Mouse (Mus musculus) midbrain, embryonic 16.5 days (tissue): ENCODE measurements around the gene Rp9. TPM values are rescaled to one million over a fixed set of nuclear protein-coding genes. Genes with fewer than 3 reads are reported as not detected.
A peak's percentile ranks its signal among the peaks of the same experiment; 100 is the strongest.

Source experiments
- ATAC-seq: fragments of 200-750 bp; cut with Nextera tagmentation; 2 replicates; pipeline ENCODE4 v1.8.0; 2017; ENCODE audit warnings: moderate TSS enrichment
- H3K27ac ChIP-seq: fragments of 300-500 bp; sonication (generic); 2 replicates; pipeline ENCODE4 v1.5.1; 2014; ENCODE audit warnings: mild to moderate bottlenecking, low read length, mixed read lengths
- H3K27me3 ChIP-seq: fragments of 300-500 bp; sonication (generic); 2 replicates; pipeline ENCODE4 v1.6.1; 2014; ENCODE audit warnings: low read depth, low read length, mixed read lengths; ENCODE audit not compliant: control insufficient read depth, insufficient read depth
- H3K36me3 ChIP-seq: fragments of 300-500 bp; sonication (generic); 2 replicates; pipeline ENCODE4 v1.6.1; 2014; ENCODE audit warnings: mild to moderate bottlenecking, low read length, moderate library complexity, mixed read lengths; ENCODE audit not compliant: control insufficient read depth, insufficient read depth
- H3K4me1 ChIP-seq: fragments of 300-500 bp; sonication (generic); 2 replicates; pipeline ENCODE4 v1.6.1; 2014; ENCODE audit warnings: mild to moderate bottlenecking, low read length, mixed read lengths; ENCODE audit not compliant: control insufficient read depth, insufficient read depth
- H3K4me2 ChIP-seq: fragments of 300-500 bp; sonication (generic); 2 replicates; pipeline ENCODE4 v1.6.1; 2014; ENCODE audit warnings: mild to moderate bottlenecking, low read length, mixed read lengths
- H3K4me3 ChIP-seq: fragments of 300-500 bp; sonication (generic); 2 replicates; pipeline ENCODE4 v1.5.1; 2014; ENCODE audit warnings: low read depth, mild to moderate bottlenecking, low read length, moderate library complexity, mixed read lengths
- H3K9ac ChIP-seq: fragments of 300-500 bp; sonication (generic); 2 replicates; pipeline ENCODE4 v1.6.1; 2014; ENCODE audit warnings: low read depth, low read length, mixed read lengths
- H3K9me3 ChIP-seq: fragments of 300-500 bp; sonication (generic); replicated peaks from 2 replicates; pipeline ENCODE4 v1.6.1; 2014; ENCODE audit warnings: mild to moderate bottlenecking, low read length, mixed read lengths; ENCODE audit not compliant: control insufficient read depth, poor library complexity, severe bottlenecking
- WGBS: fragments of 180-500 bp; shearing (Covaris S2); extraction: QIAGEN DNeasy Blood & Tissue Kit; methylation state at CpG from one replicate; pipeline ENCODE4 v1.1.7; 2014; 5-methylcytosine and 5-hydroxymethylcytosine counted together
- polyA plus RNA-seq: library from polyadenylated mRNA; unstranded; fragments of >200 nt; fragmentation: Nextera tagmentation; extraction: Ambion mirVana; gene quantifications from 2 replicates; pipeline ENCODE4 v1.2.1, GENCODE M21; 2015

The Rp9 gene
- polyA plus RNA-seq, 1 experiment from 2014 or later, result 66.0 TPM

DNA sequence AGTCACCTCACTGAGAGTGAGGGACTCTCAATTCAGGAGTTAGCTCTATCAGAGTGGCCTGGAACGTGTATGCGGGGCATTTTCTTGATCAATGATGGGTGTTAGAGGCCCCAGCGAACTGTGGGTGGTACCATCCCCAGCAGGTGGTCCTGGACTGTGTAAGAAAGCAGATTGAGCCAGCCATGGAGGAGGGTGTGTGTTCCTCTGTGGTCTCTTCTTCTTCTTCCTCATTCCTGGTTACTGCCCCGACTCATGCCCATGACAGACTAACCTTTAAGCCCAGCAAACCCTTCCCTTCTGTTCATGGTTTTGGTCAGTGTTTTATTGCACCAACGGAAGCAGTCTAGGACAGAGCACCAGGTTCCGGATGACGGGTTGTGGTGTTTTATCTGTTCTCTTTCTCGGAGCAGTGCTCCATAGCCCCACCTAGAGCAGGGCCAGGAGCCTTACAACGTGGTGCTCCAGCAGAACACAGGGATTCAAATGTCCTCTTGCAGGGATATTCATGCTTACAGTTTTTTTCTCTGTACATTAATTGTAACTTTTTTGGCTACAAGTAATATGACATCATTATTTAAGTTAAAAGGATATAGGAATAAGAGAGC, 24.8 kb upstream of the Rp9 start:
- 82% methylated on average over 9 of the region's 9 CpGs for whole genome bisulfite sequencing
- no peaks in the 10 kb centered on the region for H3K27me3 ChIP-seq
- no peak for ATAC-seq
- no peak overlapping the region for H3K27ac ChIP-seq
- no peak overlapping the region for H3K4me3 ChIP-seq
- H3K9ac ChIP-seq, result no peak overlapping the region
- no peaks in the 10 kb centered on the region for H3K9me3 ChIP-seq
- H3K4me1 ChIP-seq, result no peaks in the 10 kb centered on the region
- 0 out of 2 replicates have a peak, but pooled peaks cover 3% of the 10 kb centered on the region for H3K36me3 ChIP-seq
- H3K4me2 ChIP-seq, result no peak overlapping the region

DNA sequence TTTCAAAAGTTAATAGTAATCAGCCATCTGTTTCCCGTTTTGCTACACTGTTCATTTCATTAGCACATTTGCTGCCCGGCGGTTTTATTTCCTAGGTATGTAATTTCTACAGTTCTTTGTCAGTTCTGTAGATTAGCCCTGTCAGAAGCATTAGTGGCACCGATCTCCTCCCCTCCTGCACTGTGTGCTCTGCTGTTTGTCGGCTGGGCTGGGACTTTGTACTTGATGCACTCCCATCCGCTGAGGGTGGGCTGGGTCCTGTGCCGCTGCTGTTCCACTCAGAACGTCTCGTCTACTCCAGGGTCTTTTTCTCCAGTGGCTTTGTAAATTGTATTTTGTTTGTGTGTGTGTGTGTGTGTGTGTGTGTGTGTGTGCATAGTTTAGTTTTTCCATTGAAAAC, 19.4 kb upstream of the Rp9 start:
- no peaks in the 10 kb centered on the region for H3K4me1 ChIP-seq
- no peak overlapping the region for H3K9ac ChIP-seq
- WGBS, result 60% methylated on average over 9 of the region's 9 CpGs
- H3K4me3 ChIP-seq, result no peak overlapping the region
- no peak for ATAC-seq
- H3K27ac ChIP-seq, result no peak overlapping the region
- H3K36me3 ChIP-seq, result no peaks in the 10 kb centered on the region; the same call in 1 of the 2 replicates
- no peaks in the 10 kb centered on the region for H3K9me3 ChIP-seq
- H3K4me2 ChIP-seq, result no peak overlapping the region
- H3K27me3 ChIP-seq, result no peaks in the 10 kb centered on the region

DNA sequence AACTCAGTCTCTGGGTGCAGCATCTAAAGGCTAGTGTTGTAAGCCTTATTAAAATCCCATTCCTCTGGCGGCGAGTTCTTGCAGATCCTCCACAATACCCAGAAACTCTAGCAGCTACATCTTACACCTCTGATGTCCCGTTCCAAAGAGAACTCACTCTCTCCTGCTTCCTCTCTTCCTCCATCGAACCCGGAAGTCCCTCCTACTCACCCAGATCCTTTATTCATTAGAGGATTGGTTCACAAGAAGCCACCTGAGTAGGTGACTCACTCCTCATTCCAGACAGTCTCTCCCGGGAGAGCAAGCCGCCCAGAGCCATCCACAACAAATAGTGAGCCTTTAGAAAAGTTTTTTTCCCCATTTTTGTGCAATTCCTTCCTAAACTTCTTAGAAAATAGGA, 16.7 kb upstream of the Rp9 start:
- H3K4me1 ChIP-seq, result no peaks in the 10 kb centered on the region
- 92% methylated on average over 7 of the region's 7 CpGs for WGBS
- no peak overlapping the region for H3K27ac ChIP-seq
- no peaks in the 10 kb centered on the region for H3K27me3 ChIP-seq
- no peak overlapping the region for H3K4me2 ChIP-seq
- H3K9ac ChIP-seq, result no peak overlapping the region
- H3K9me3 ChIP-seq, result no peaks in the 10 kb centered on the region
- H3K36me3 ChIP-seq, result no peaks in the 10 kb centered on the region; the same call in 1 of the 2 replicates
- no peak for ATAC-seq
- no peak overlapping the region for H3K4me3 ChIP-seq

DNA sequence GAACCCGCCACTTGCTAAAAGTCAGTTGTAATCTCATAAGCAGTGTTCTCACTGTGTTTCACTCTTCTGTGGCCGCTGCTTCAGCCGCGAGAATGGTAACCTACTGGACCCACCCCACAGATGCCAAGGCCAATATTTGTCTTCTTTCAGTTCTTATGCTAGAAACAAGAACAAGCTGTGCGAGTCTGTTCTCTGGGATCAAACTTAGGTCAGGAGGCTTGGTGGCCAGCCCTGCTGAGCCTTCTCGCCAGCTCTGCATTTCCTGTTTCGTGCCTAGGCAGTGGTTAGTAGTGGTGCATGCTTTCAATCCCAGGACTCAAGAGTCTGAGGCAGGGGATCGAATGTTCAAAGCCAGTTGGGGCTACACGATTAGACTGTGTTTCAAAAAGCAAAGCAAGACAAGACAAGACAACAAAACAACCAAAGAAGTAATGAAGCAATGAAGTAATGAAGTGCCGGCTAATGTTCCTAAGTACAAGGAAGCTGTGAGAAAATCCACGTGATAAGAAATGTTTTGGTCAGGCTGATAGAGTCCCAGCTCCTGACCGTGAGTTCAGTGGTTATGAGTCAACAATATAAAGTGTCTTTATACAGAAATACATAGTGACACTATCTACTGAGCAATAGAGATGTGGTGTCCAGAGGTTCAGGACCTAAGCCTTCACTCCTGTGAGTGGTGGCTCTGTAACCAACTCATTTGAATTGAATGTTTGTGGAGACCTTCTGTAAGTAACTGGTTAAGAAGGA, 15.2 kb upstream of the Rp9 start:
- ATAC-seq, result no peak
- 94% methylated on average over 12 of the region's 12 CpGs for WGBS
- no peaks in the 10 kb centered on the region for H3K9me3 ChIP-seq
- H3K9ac ChIP-seq, result no peak overlapping the region
- no peak overlapping the region for H3K4me3 ChIP-seq
- H3K4me1 ChIP-seq, result no peaks in the 10 kb centered on the region
- H3K27me3 ChIP-seq, result no peaks in the 10 kb centered on the region
- no peak overlapping the region for H3K4me2 ChIP-seq
- no peaks in the 10 kb centered on the region; the same call in 1 of the 2 replicates for H3K36me3 ChIP-seq
- no peak overlapping the region for H3K27ac ChIP-seq

DNA sequence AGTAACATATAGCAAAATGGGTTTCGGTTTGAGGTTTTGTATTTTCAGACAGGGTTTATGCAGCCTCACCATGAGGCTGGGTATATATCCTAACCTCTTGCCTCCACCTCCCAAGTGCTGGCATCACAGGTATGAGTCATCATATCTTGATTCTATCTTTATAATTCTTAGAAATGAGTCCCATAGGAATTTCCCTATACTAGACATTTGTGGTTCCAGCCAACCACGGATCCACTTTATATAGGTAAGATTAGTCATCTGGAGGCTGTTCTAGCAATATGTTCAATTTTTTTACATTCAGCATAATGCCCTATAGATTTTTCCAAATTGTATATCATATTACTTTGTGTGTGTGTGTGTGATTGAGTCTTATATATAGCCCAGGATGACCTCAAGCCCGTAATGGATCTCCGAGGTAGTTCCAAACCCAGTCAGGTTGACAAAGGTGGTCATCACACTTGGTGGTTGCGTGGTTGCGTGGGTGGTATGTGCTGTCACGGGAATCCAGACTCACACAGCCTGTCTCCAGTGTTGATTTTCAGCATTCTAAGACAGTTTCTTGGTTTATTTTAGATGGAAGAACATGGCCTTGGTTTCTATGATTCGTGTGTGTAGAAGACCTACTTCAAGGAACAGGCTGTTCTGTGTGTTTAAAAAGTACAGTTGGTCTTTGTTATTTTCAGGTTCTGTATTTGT, 14.5 kb upstream of the Rp9 start:
- WGBS, result 95% methylated on average over 8 of the region's 8 CpGs
- Histone ChIP-seq H3K9ac (no peak overlapping the region), H3K9me3 (no peaks in the 10 kb centered on the region), H3K4me2 (no peak overlapping the region), H3K36me3 (no peaks in the 10 kb centered on the region; the same call in 1 of the 2 replicates), H3K4me3 (no peak overlapping the region), H3K27ac (no peak overlapping the region), H3K27me3 (no peaks in the 10 kb centered on the region), H3K4me1 (no peaks in the 10 kb centered on the region)
- no peak for ATAC-seq

DNA sequence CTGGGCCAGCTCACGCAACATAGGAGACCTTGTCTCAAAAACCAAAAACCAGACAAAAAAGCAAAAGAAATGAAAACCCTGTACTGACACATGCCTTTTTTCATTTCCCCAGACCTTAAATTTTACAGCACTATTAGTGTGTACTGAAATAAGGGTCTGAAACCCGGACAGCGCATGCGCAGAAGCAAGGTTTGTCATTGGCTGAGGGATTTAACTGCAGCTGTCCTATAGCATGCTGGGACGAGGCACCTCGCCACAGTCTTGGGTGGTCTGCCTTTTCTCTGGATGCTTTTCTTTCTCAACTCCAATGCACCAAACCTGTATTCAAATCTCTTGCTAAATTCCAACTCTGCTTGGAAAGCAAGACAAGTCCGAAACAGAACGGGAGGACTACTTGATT, 9.4 kb upstream of the Rp9 start:
- ATAC-seq, result no peak
- H3K27ac ChIP-seq, result no peak overlapping the region

DNA sequence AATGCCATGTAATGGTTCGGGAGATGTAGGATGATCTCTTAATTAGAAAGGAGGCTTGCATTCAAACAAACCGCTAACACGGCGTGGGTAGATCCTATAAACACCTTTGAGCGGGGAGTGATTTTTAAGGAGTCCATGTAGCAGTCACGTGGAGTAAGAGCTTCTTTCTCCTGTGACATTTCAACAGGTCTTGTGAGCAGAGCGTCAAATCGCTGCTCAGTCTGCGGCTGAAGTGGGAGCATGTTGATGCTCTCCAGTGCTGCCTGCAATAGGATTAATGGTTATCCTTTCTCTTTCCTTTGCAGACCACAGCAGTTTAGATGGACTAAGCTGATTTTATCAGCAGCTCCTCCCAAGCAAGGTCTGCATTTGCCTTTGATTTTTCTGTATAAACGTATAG, 6.7 kb upstream of the Rp9 start:
- Histone ChIP-seq H3K9ac (peak overlapping the region; percentile 71), H3K27me3 (no peaks in the 10 kb centered on the region), H3K36me3 (no peaks in the 10 kb centered on the region), H3K9me3 (no peaks in the 10 kb centered on the region), H3K27ac (peak overlapping the region; percentile 83), H3K4me1 (peaks cover 16% of the 10 kb centered on the region), H3K4me2 (peak overlapping the region; percentile 77), H3K4me3 (peak overlapping the region; percentile 69)
- peak; percentile 23; the same call in 1 of the 2 replicates for ATAC-seq
- 4% methylated on average over 10 of the region's 10 CpGs for WGBS

More for the DNA sequence above, 9.4 kb upstream of the Rp9 start:
- H3K4me2 ChIP-seq, result no peak overlapping the region
- peaks cover 16% of the 10 kb centered on the region for H3K4me1 ChIP-seq
- H3K9me3 ChIP-seq, result no peaks in the 10 kb centered on the region
- H3K9ac ChIP-seq, result no peak overlapping the region
- no peaks in the 10 kb centered on the region for H3K27me3 ChIP-seq
- no peaks in the 10 kb centered on the region for H3K36me3 ChIP-seq
- no peak overlapping the region for H3K4me3 ChIP-seq
- WGBS, result 94% methylated on average over 8 of the region's 8 CpGs

DNA sequence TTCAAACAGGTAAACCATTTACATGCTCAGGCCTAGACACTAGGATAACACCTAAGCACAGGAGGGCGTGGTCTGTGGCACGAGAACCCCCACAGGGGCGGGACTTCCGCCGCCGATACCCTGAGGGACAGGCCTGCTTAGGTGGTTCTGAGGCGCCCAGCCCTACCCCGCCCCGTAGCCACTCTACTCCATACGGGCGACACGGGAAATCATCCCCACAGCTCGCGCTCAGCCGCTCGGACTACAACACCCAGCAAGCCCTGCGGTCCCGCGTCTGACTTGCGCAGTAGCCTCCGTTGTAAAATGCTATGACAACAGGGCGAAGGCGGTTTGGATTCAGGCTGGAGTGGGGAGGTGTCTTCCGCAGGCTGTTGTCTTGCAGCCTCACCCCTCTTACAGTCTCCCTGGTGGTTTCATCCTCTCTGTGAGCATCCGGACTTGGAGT, 5.9 kb upstream of the Rp9 start, which contains the start of gene Bbs9:
Gene Bbs9, plus strand, starts transcription at position 292 of the 445 bp plus-strand sequence.
- Histone ChIP-seq H3K36me3 (no peaks in the 10 kb centered on the region), H3K4me2 (peak within 1 kb of the TSS; percentile 77), H3K27me3 (no peaks in the 10 kb centered on the region), H3K4me1 (peaks cover 16% of the 10 kb centered on the region), H3K27ac (peak within 1 kb of the TSS; percentile 83), H3K9me3 (no peaks in the 10 kb centered on the region), H3K9ac (peak within 1 kb of the TSS; percentile 71), H3K4me3 (peak within 1 kb of the TSS; percentile 69)
- WGBS, result 0% methylated on average over 25 of the region's 25 CpGs
- peak; percentile 99 for ATAC-seq
